Mouse (Mus musculus) heart, embryonic 13.5 days (tissue): Measurements from ENCODE around the gene Cars. TPM values are rescaled to one million over a fixed set of nuclear protein-coding genes. Genes with fewer than 3 reads are reported as not detected.
"Not testable (repeated sequence)": the region's sequence is repeated elsewhere in the genome, so short reads cannot be mapped to it uniquely, and the experiment has no call there.

Experiments used
- ATAC-seq: fragments of 200-750 bp; cut with Nextera tagmentation; 2 replicates; pipeline ENCODE4 v1.8.0; 2017; ENCODE audit warnings: moderate TSS enrichment; ENCODE audit not compliant: insufficient number of reproducible peaks, low FRiP score, low TSS enrichment; ENCODE audit errors: extremely low read depth
- H3K27ac ChIP-seq: fragments of 300-500 bp; sonication (generic); replicated peaks from 2 replicates; pipeline ENCODE4 v1.5.1; 2015; ENCODE audit warnings: moderate library complexity, mild to moderate bottlenecking, inconsistent platforms
- H3K27me3 ChIP-seq: fragments of 300-500 bp; sonication (generic); replicated peaks from 2 replicates; pipeline ENCODE4 v1.6.1; 2015; ENCODE audit warnings: mild to moderate bottlenecking, inconsistent platforms
- H3K36me3 ChIP-seq: fragments of 300-500 bp; sonication (generic); 2 replicates; pipeline ENCODE4 v1.6.1; 2015; ENCODE audit warnings: mild to moderate bottlenecking, inconsistent platforms
- H3K4me1 ChIP-seq: fragments of 300-500 bp; sonication (generic); 2 replicates; pipeline ENCODE4 v1.6.1; 2015; ENCODE audit warnings: inconsistent platforms
- H3K4me2 ChIP-seq: fragments of 300-500 bp; sonication (generic); 2 replicates; pipeline ENCODE4 v1.6.1; 2015; ENCODE audit warnings: inconsistent platforms, mild to moderate bottlenecking, moderate library complexity
- H3K4me3 ChIP-seq: fragments of 300-500 bp; sonication (generic); 2 replicates; pipeline ENCODE4 v1.5.1; 2015; ENCODE audit warnings: moderate library complexity, mild to moderate bottlenecking, inconsistent platforms
- H3K9ac ChIP-seq: fragments of 300-500 bp; sonication (generic); 2 replicates; pipeline ENCODE4 v1.6.1; 2015; ENCODE audit warnings: inconsistent platforms, mild to moderate bottlenecking, moderate library complexity
- H3K9me3 ChIP-seq: fragments of 300-500 bp; sonication (generic); 2 replicates; pipeline ENCODE4 v1.6.1; 2016; ENCODE audit warnings: inconsistent platforms
- WGBS: fragments of 180-500 bp; shearing (Covaris S2); methylation state at CpG from one replicate; pipeline ENCODE4 v1.1.7; 2015; ENCODE audit warnings: mixed read lengths; 5-methylcytosine and 5-hydroxymethylcytosine counted together
- polyA plus RNA-seq: library from polyadenylated mRNA; unstranded; fragments of >200 nt; fragmentation: Nextera tagmentation; extraction: Ambion mirVana; gene quantifications from 2 replicates; pipeline ENCODE4 v1.2.1, GENCODE M21; 2015

The Cars gene
- polyA plus RNA-seq, result 26.6 and 31.4 TPM in 2 replicates

DNA sequence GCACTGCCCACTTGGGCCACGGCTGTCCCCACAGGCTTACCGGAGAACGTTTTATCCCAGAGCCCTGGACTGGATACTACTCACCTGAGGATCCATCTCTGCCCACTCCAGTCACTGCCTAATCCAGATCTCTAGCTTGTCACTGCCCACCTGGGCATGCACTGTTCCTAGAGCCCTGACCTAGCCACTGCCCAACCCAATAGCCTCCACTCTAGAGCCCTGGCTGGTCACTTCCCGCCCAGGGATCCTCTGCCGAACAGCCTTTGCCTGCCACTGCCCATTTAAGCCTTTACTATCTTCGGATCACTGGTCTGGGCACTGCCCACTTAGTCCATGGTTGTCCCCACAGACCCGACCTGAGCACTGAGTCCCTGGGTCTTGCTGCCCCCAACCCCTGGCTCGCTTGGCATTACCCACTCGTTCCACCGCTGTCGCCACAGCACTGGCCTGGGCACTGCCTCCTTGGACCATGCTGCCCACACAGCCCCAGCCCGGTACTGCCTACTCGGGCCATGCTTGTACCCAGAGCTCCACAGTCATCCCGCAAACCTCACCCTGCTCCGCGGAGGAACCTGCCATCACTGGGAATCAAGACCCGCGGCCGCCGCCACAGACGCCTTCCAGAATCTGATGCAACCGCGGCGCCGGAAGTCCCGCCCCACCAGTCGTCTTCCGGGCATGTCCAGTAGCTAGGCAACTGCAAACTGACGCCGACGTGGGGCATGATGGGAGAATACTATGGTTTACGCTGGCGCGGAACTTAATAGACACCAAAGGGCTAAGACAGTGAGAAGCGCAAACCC is at the start of gene Cars:
Cars (minus strand) TSS at position 663 of the 803 bp plus-strand sequence.
- H3K27ac ChIP-seq, result peak within 1 kb of the TSS; percentile 48
- H3K9ac ChIP-seq, result peak within 1 kb of the TSS; percentile 93
- no peaks in the 10 kb centered on the region for H3K9me3 ChIP-seq
- H3K27me3 ChIP-seq, result no peaks in the 10 kb centered on the region
- peaks cover 13% of the 10 kb centered on the region for H3K36me3 ChIP-seq
- ATAC-seq, result peak; percentile 95
- WGBS, result 2% methylated on average over 35 of the region's 35 CpGs
- peaks cover 27% of the 10 kb centered on the region for H3K4me1 ChIP-seq
- H3K4me2 ChIP-seq, result peak within 1 kb of the TSS; percentile 97
- H3K4me3 ChIP-seq, result peak within 1 kb of the TSS; percentile 77

DNA sequence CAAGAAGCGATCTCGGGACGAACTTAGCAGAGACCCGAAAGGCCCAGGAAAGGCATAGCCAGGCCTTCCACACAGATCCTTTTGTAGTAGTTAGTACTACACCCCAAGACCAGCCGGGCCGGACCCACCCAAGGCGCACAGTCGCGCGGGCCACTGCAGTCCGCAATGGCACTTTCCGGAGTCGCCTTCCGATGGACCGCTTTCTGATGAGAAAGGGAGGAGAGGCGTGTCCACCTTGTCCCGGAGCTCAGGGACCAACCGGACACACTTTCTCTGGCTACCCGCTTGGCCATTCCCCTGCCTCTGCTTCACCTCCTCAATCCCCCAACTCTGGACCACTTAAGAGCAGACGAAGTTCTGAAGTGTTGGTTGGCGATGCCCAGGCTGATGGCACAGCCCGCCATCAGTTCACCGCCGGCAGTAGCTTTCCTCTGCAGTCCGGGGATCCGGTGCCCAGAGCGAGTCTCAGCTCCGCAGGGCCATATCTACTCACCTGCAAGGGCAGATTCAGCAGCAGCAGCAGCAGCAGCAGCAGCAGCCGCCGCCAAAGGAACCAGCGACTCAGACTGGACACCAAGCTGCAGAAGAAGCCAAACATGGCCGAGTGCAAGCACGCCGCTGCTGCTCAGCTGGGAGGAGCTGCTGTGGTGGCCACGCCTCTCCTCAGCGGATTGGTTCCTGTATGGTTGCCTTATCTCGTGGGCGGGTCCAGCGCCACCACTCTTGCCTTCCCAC is 49.3 kb upstream of the Cars start, which contains the start of gene Tnfrsf22:
Tnfrsf22 (minus strand) TSS at position 628 of the 735 bp plus-strand sequence.
- H3K27ac ChIP-seq, result no peak within 1 kb of the TSS
- no peak for ATAC-seq
- whole genome bisulfite sequencing, result 5% methylated on average over 39 of the region's 39 CpGs

GRCm38 (mm10) chr7:143643949-143644348 is 44.1 kb upstream of the Cars start:
- H3K9ac ChIP-seq, H3K9me3 ChIP-seq, H3K36me3 ChIP-seq, ATAC-seq, H3K4me3 ChIP-seq, H3K27me3 ChIP-seq, H3K4me1 ChIP-seq, H3K4me2 ChIP-seq, H3K27ac ChIP-seq: not testable (repeated sequence)
- WGBS, result 79% methylated on average over 2 of the region's 2 CpGs

More for the DNA sequence above, 49.3 kb upstream of the Cars start, which contains the start of gene Tnfrsf22:
- H3K9ac ChIP-seq, result peak within 1 kb of the TSS; percentile 80
- H3K4me2 ChIP-seq, result peak within 1 kb of the TSS; percentile 97
- H3K9me3 ChIP-seq, result peaks cover 8% of the 10 kb centered on the region
- no peaks in the 10 kb centered on the region for H3K36me3 ChIP-seq
- H3K27me3 ChIP-seq, result no peaks in the 10 kb centered on the region
- H3K4me1 ChIP-seq, result no peaks in the 10 kb centered on the region
- peak within 1 kb of the TSS; percentile 69 for H3K4me3 ChIP-seq

DNA sequence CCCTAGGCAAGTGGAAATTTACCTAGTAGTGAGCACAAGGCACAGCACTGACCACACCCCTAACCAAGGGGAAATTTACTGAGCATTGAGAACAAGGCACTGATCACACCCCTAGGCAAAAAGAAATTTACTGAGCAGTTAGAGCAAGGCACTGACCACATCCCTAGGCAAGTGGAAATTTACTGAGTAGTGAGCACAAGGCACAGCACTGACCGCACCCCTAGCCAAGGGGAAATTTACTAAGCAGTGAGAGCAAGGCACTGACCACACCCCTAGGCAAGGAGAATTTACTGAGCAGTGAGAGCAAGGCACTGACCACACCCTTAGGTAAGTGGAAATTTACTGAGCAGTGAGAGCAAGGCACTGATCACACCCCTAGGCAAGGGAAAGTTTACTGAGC is 36.8 kb upstream of the Cars start:
- 88% methylated on average over 1 of the region's 1 CpGs for WGBS
- no peaks in the 10 kb centered on the region for H3K27me3 ChIP-seq
- no peaks in the 10 kb centered on the region for H3K4me1 ChIP-seq
- H3K36me3 ChIP-seq, result no peaks in the 10 kb centered on the region
- no peak overlapping the region for H3K27ac ChIP-seq
- H3K9me3 ChIP-seq, result peaks cover 3% of the 10 kb centered on the region; the same call in 1 of the 2 replicates
- no peak for ATAC-seq
- H3K4me3 ChIP-seq, result no peak overlapping the region
- no peak overlapping the region for H3K4me2 ChIP-seq
- H3K9ac ChIP-seq, result no peak overlapping the region

- Histone ChIP-seq H3K9me3 (peaks cover 3% of the 10 kb centered on the region; the same call in 1 of the 2 replicates), H3K9ac (no peak overlapping the region), H3K27ac (no peak overlapping the region), H3K4me1 (no peaks in the 10 kb centered on the region), H3K4me3 (no peak overlapping the region), H3K27me3 (no peaks in the 10 kb centered on the region), H3K36me3 (no peaks in the 10 kb centered on the region), H3K4me2 (no peak overlapping the region)
- WGBS, result 60% methylated on average over 2 of the region's 2 CpGs
- ATAC-seq, result no peak
Observed at GRCm38 (mm10) chr7:143631503-143631902, 31.6 kb upstream of the Cars start.

- Histone ChIP-seq H3K27me3 (no peaks in the 10 kb centered on the region), H3K9ac (no peak overlapping the region), H3K36me3 (no peaks in the 10 kb centered on the region), H3K4me2 (no peak overlapping the region), H3K4me3 (no peak overlapping the region), H3K9me3 (peaks cover 3% of the 10 kb centered on the region; the same call in 1 of the 2 replicates), H3K4me1 (no peaks in the 10 kb centered on the region), H3K27ac (no peak overlapping the region)
- 46% methylated on average over 1 of the region's 1 CpGs for WGBS
- no peak for ATAC-seq
Observed at GRCm38 (mm10) chr7:143629501-143629900, 29.6 kb upstream of the Cars start.

- H3K4me3 ChIP-seq, result no peak within 1 kb of the TSS
- no peaks in the 10 kb centered on the region for H3K4me1 ChIP-seq
- 85% methylated on average over 1 of the region's 1 CpGs for WGBS
- H3K36me3 ChIP-seq, result no peaks in the 10 kb centered on the region
- no peak for ATAC-seq
- no peak within 1 kb of the TSS for H3K27ac ChIP-seq
- H3K4me2 ChIP-seq, result no peak within 1 kb of the TSS
- no peak within 1 kb of the TSS for H3K9ac ChIP-seq
- peaks cover 3% of the 10 kb centered on the region; the same call in 1 of the 2 replicates for H3K9me3 ChIP-seq
- no peaks in the 10 kb centered on the region for H3K27me3 ChIP-seq
Observed at GRCm38 (mm10) chr7:143628540-143628939, 28.6 kb upstream of the Cars start, which contains the start of gene Tnfrsf26. Tnfrsf26 (minus strand) TSS chr7:143628722.

- no peak overlapping the region for H3K9ac ChIP-seq
- H3K36me3 ChIP-seq, result no peaks in the 10 kb centered on the region
- H3K4me2 ChIP-seq, result no peak overlapping the region
- no peaks in the 10 kb centered on the region for H3K4me1 ChIP-seq
- no peak overlapping the region for H3K27ac ChIP-seq
- ATAC-seq, result no peak
- H3K9me3 ChIP-seq, result no peaks in the 10 kb centered on the region
- no peaks in the 10 kb centered on the region for H3K27me3 ChIP-seq
- no peak overlapping the region for H3K4me3 ChIP-seq
- WGBS, result 41% methylated on average over 10 of the region's 10 CpGs
Observed at GRCm38 (mm10) chr7:143627555-143628286, 27.8 kb upstream of the Cars start.

DNA sequence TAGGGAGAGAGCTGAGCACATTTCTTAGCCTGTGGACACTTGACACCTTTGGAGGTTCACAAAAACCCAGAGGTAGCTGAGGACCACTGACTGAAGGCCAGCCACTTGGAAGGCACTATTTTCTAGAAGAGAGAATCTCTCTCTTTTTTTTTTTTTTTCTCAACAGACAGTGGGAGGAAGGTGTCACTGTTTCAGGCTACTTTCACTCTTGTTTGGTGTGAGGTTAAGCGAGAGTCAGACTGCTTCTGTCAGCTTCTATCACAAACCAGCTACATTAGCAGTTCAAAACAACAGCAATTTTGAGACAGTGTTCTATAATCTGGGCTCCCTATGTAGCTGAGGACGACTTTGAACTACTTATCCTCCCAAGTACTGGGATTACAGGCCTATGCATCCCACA is 26.3 kb upstream of the Cars start:
- WGBS, result 60% methylated on average over 2 of the region's 2 CpGs
- no peak for ATAC-seq
- H3K9me3 ChIP-seq, result no peaks in the 10 kb centered on the region
- no peak overlapping the region for H3K4me3 ChIP-seq
- H3K4me1 ChIP-seq, result no peaks in the 10 kb centered on the region
- H3K27ac ChIP-seq, result no peak overlapping the region
- no peak overlapping the region for H3K4me2 ChIP-seq
- H3K36me3 ChIP-seq, result no peaks in the 10 kb centered on the region
- no peaks in the 10 kb centered on the region for H3K27me3 ChIP-seq
- no peak overlapping the region for H3K9ac ChIP-seq

DNA sequence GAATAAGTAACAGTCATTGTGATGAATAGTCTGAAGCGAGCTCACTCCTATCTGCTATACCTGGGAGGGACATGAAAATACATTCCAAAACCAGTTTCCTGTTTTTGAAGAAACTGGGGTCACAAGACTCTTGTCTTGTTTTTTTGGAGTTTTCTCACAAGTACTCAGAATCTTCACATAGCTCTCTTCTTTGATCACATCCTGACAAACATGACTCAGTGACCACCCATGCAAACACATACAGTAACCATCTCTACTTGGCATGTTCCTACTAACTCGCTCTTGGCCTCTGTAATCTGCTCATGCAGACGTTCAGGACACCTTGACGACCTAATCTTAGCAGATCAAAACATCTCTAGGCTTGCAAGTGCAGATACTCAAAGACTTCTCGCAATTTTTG is 25.3 kb upstream of the Cars start:
- Histone ChIP-seq H3K4me2 (no peak overlapping the region), H3K9ac (no peak overlapping the region), H3K27ac (no peak overlapping the region), H3K4me3 (no peak overlapping the region), H3K27me3 (no peaks in the 10 kb centered on the region), H3K9me3 (no peaks in the 10 kb centered on the region), H3K36me3 (no peaks in the 10 kb centered on the region), H3K4me1 (no peaks in the 10 kb centered on the region)
- WGBS, result 53% methylated on average over 5 of the region's 5 CpGs
- ATAC-seq, result no peak

- Histone ChIP-seq H3K4me3 (no peak overlapping the region), H3K27me3 (no peaks in the 10 kb centered on the region), H3K36me3 (no peaks in the 10 kb centered on the region), H3K4me2 (no peak overlapping the region), H3K9ac (no peak overlapping the region), H3K9me3 (no peaks in the 10 kb centered on the region), H3K4me1 (no peaks in the 10 kb centered on the region), H3K27ac (no peak overlapping the region)
- 73% methylated on average over 3 of the region's 3 CpGs for WGBS
- no peak for ATAC-seq
Observed at GRCm38 (mm10) chr7:143624561-143624960, 24.7 kb upstream of the Cars start.
